Comparison of ENCODE assay signal across 20 mouse cellular contexts in genomic region chr19:58572429-58573071, GRCm38 (mm10).
DNase-seq lines count a peak whose midpoint lies in the region; ATAC-seq and TF ChIP-seq lines count a peak whose summit lies in the region.
"Had no signal": no experiment of that assay in that cellular context is flagged by ENCODE, and none has a peak within 500 bp of the region (broad histone marks: within the 10 kb centered on the region; RNA-seq: fewer than 3 reads in every experiment).

No protein-coding gene starts in this region.

- H3K4me3 ChIP-seq in embryonic facial prominence, embryonic 14.5 days (ENCODE audit: low read depth, low read length), result no peak overlapping the region
- no peak overlapping the region for H3K4me3 ChIP-seq in embryonic facial prominence, embryonic 10.5 days
- H3K4me3 ChIP-seq in lung, embryonic 14.5 days (ENCODE audit: low read depth, low read length), result no peak overlapping the region
- H3K4me3 ChIP-seq: hindbrain, embryonic 10.5 days; limb, embryonic 15.5 days; liver, embryonic 15.5 days; myocyte had no signal

- H3K4me1 ChIP-seq in embryonic facial prominence, embryonic 14.5 days (ENCODE audit: control insufficient read depth, insufficient read depth, low read length), result no peaks in the 10 kb centered on the region
- H3K4me1 ChIP-seq in embryonic facial prominence, embryonic 10.5 days, result peaks cover 5% of the 10 kb centered on the region; the same call in 1 of the 2 replicates
- no peaks in the 10 kb centered on the region for H3K4me1 ChIP-seq in lung, embryonic 14.5 days (ENCODE audit: insufficient read depth)
- H3K4me1 ChIP-seq: limb, embryonic 15.5 days; liver, embryonic 15.5 days had no signal

- no peaks in the 10 kb centered on the region for H3K36me3 ChIP-seq in embryonic facial prominence, embryonic 14.5 days (ENCODE audit: control insufficient read depth, insufficient read depth, low read length)
- H3K36me3 ChIP-seq in embryonic facial prominence, embryonic 10.5 days (replicated peaks), result no peaks in the 10 kb centered on the region
- H3K36me3 ChIP-seq in lung, embryonic 14.5 days (ENCODE audit: insufficient read depth), result no peaks in the 10 kb centered on the region
- H3K36me3 ChIP-seq: hindbrain, embryonic 10.5 days; limb, embryonic 15.5 days; liver, embryonic 15.5 days had no signal

- ATAC-seq in embryonic facial prominence, embryonic 14.5 days (ENCODE audit: low read depth), result no peak
- ATAC-seq in lung, embryonic 14.5 days (ENCODE audit: insufficient read depth), result no peak
- no peak for ATAC-seq in megakaryocyte progenitor cell, adult 5-6 weeks (replicated peaks; ENCODE audit: poor library complexity)
- ATAC-seq: hindbrain, postnatal 0 days; intestine, postnatal 0 days had no signal

- H3K27me3 ChIP-seq in embryonic facial prominence, embryonic 14.5 days (replicated peaks; ENCODE audit: control insufficient read depth, insufficient read depth, low read length), result no peaks in the 10 kb centered on the region
- H3K27me3 ChIP-seq in embryonic facial prominence, embryonic 10.5 days (replicated peaks; ENCODE audit: low read depth, poor library complexity, severe bottlenecking), result no peaks in the 10 kb centered on the region
- H3K27me3 ChIP-seq in lung, embryonic 14.5 days (ENCODE audit: insufficient read depth, low read length), result no peaks in the 10 kb centered on the region
- H3K27me3 ChIP-seq: limb, embryonic 15.5 days; liver, embryonic 15.5 days had no signal

- no peak overlapping the region for H3K9ac ChIP-seq in embryonic facial prominence, embryonic 14.5 days (ENCODE audit: low read depth, low read length)
- H3K9ac ChIP-seq in lung, embryonic 14.5 days, result no peak overlapping the region
- H3K9ac ChIP-seq: limb, embryonic 15.5 days; liver, embryonic 15.5 days had no signal

- 51% methylated on average over 11 of the region's 11 CpGs for WGBS in embryonic facial prominence, embryonic 14.5 days
- 60% methylated on average over 11 of the region's 11 CpGs for WGBS in embryonic facial prominence, embryonic 10.5 days
- 30% methylated on average over 11 of the region's 11 CpGs for WGBS in lung, embryonic 14.5 days

- no peak overlapping the region for H3K4me2 ChIP-seq in embryonic facial prominence, embryonic 14.5 days (ENCODE audit: low read depth, low read length)
- no peak overlapping the region for H3K4me2 ChIP-seq in lung, embryonic 14.5 days
- H3K4me2 ChIP-seq: limb, embryonic 15.5 days; liver, embryonic 15.5 days had no signal

- no peak overlapping the region for H3K27ac ChIP-seq in embryonic facial prominence, embryonic 14.5 days (replicated peaks; ENCODE audit: low read depth, low read length)
- no peak overlapping the region for H3K27ac ChIP-seq in embryonic facial prominence, embryonic 10.5 days (replicated peaks)
- no peak overlapping the region for H3K27ac ChIP-seq in lung, embryonic 14.5 days (ENCODE audit: low read depth)
- H3K27ac ChIP-seq: hindbrain, embryonic 10.5 days; hindbrain, postnatal 0 days; kidney, postnatal 0 days; limb, embryonic 15.5 days; liver, embryonic 15.5 days had no signal

- TF ChIP-seq CTCF in lung, embryonic 14.5 days (IDR thresholded peaks at IDR 0.05; ENCODE audit: low read depth), result no peak

- no peaks in the 10 kb centered on the region for H3K9me3 ChIP-seq in embryonic facial prominence, embryonic 14.5 days (ENCODE audit: control insufficient read depth, low read length)
- H3K9me3 ChIP-seq in embryonic facial prominence, embryonic 10.5 days, result no peaks in the 10 kb centered on the region
- no peaks in the 10 kb centered on the region for H3K9me3 ChIP-seq in lung, embryonic 14.5 days (ENCODE audit: low read depth, low read length)
- H3K9me3 ChIP-seq: hindbrain, embryonic 10.5 days; limb, embryonic 15.5 days; liver, embryonic 15.5 days had no signal

- peak; percentile 29 for DNase-seq in embryonic facial prominence, embryonic 14.5 days (ENCODE audit: low spot score)
- no peak for DNase-seq in embryonic facial prominence, embryonic 10.5 days (ENCODE audit: low spot score)
- peak; percentile 39 for DNase-seq in lung, embryonic 14.5 days
- no peak for DNase-seq in lung, postnatal 25 days (ENCODE audit: low spot score)
- DNase-seq in ES-CJ7 (ENCODE audit: low read depth, low spot score), result peak; percentile 88
- peak; percentile 89 for DNase-seq in ZHBTc4 (ENCODE audit: low read depth, low spot score)
- DNase-seq in frontal cortex, postnatal 36 days (ENCODE audit: low spot score in 2 of 2), result no peak
- DNase-seq: B cell, adult 2 months; cerebellum, adult 9-11 months; gastrocnemius, postnatal 14 days; midbrain, embryonic 14.5 days; thymus, postnatal 14 days had no signal

Comparison
In these comparisons a context has a peak if more than half of its experiments do, and no peak if none do; other contexts are left out.
1. DNase-seq: peak in embryonic facial prominence, embryonic 14.5 days (single experiment), lung, embryonic 14.5 days (single experiment), ES-CJ7 (single experiment) and ZHBTc4 (single experiment); none in embryonic facial prominence, embryonic 10.5 days (single experiment), lung, postnatal 25 days (single experiment) and frontal cortex, postnatal 36 days (0 of 2).